Comparison of ENCODE assay signal across 19 mouse cellular contexts in the genomic region with DNA sequence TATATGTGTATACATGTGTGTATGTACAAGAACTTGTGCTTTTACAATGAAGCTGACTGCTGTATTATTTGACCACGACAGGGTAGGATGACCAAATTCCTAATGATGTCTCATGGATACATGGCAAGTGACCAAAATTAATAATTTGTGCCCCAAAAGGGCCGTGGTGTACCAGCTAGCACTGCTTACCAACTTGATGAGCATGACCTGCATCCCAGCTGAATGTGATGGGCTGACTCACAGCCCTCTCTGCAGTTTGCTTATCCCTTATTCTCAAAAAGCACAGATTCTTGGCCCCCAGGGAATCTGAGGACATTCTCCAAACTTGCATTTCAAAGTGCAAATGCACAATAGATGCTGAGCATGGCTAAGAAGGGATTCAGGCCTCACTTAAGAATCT.
A peak's percentile ranks its signal among the peaks of the same experiment; 100 is the strongest.
DNase-seq lines count a peak whose midpoint lies in the region.
"Had no signal": no experiment of that assay in that cellular context is flagged by ENCODE, and none has a peak within 500 bp of the region (broad histone marks: within the 10 kb centered on the region; RNA-seq: fewer than 3 reads in every experiment).

No protein-coding gene starts in this region.

- DNase-seq in heart, adult 11 months, result peak; percentile 63
- DNase-seq in heart, adult 8-10 months (ENCODE audit: low spot score), result no peak
- peak; percentile 13 for DNase-seq in testis, postnatal 10 days (ENCODE audit: low spot score)
- no peak for DNase-seq in testis, postnatal 14 days (ENCODE audit: low spot score)
- DNase-seq in 3T3-L1 (ENCODE audit: low read depth, low spot score), result peak; percentile 12
- peak; percentile 54 for DNase-seq in Muller cell, postnatal 12 days (ENCODE audit: inconsistent ontology term)
- DNase-seq in adrenal gland, postnatal 10 days, result no peak
- DNase-seq in spleen, postnatal 14 days (ENCODE audit: low spot score in 2 of 2), result no peak
- DNase-seq: adrenal gland, adult 2 months; adrenal gland, adult 8-10 months; adrenal gland, postnatal 14 days; adrenal gland, postnatal 25 days; adrenal gland, postnatal 36 days; B cell, adult 2 months; cerebellum, adult 11 months; cerebellum, adult 11-12 months; cerebellum, adult 18-20 months; cerebellum, adult 2 months; cerebellum, adult 8-10 months had no signal

Comparison
In these comparisons a context has a peak if more than half of its experiments do, and no peak if none do; other contexts are left out.
1. DNase-seq: peak in heart, adult 11 months (single experiment), testis, postnatal 10 days (single experiment), 3T3-L1 (single experiment) and Muller cell, postnatal 12 days (single experiment); none in heart, adult 8-10 months (single experiment), testis, postnatal 14 days (single experiment), adrenal gland, postnatal 10 days (single experiment) and spleen, postnatal 14 days (0 of 2).